Comparison of ENCODE assay signal across 11 mouse cellular contexts in genomic region chr2:4509739-4510138, GRCm38 (mm10).
DNase-seq lines count a peak whose midpoint lies in the region; ATAC-seq and TF ChIP-seq lines count a peak whose summit lies in the region.
"Had no signal": no experiment of that assay in that cellular context is flagged by ENCODE, and none has a peak within 500 bp of the region (broad histone marks: within the 10 kb centered on the region; RNA-seq: fewer than 3 reads in every experiment).

No protein-coding gene starts in this region.

- TF ChIP-seq EP300 in liver, embryonic 14.5 days (IDR thresholded peaks at IDR 0.05; ENCODE audit: low read depth) = no peak

- peaks cover 30% of the 10 kb centered on the region for H3K36me3 ChIP-seq in hindbrain, embryonic 14.5 days (replicated peaks; ENCODE audit: control insufficient read depth, insufficient read depth)
- peaks cover 51% of the 10 kb centered on the region for H3K36me3 ChIP-seq in hindbrain, embryonic 10.5 days
- peaks cover 18% of the 10 kb centered on the region; the same call in 1 of the 2 replicates for H3K36me3 ChIP-seq in embryonic facial prominence, embryonic 14.5 days (ENCODE audit: control insufficient read depth, insufficient read depth, low read length)
- H3K36me3 ChIP-seq in liver, embryonic 14.5 days (replicated peaks; ENCODE audit: control insufficient read depth, insufficient read depth, low read depth) = no peaks in the 10 kb centered on the region

- TF ChIP-seq CTCF in liver, embryonic 14.5 days (IDR thresholded peaks at IDR 0.05; ENCODE audit: low read depth) = no peak

- H3K4me1 ChIP-seq in hindbrain, embryonic 14.5 days (replicated peaks; ENCODE audit: control insufficient read depth, insufficient read depth, low read length) = peaks cover 27% of the 10 kb centered on the region
- H3K4me1 ChIP-seq in hindbrain, embryonic 10.5 days (replicated peaks) = peaks cover 4% of the 10 kb centered on the region; the same call in 1 of the 2 replicates
- H3K4me1 ChIP-seq in embryonic facial prominence, embryonic 14.5 days (ENCODE audit: control insufficient read depth, insufficient read depth, low read length) = no peaks in the 10 kb centered on the region
- H3K4me1 ChIP-seq in liver, embryonic 14.5 days (replicated peaks; ENCODE audit: control insufficient read depth in 2 of 2, insufficient read depth in 2 of 2, low read length in 1 of 2) = peaks cover 0 to 7% of the 10 kb centered on the region in 2 experiments; a peak in 2 of 4 replicates

- 53% methylated on average over 5 of the region's 5 CpGs for WGBS in hindbrain, embryonic 14.5 days
- WGBS in hindbrain, embryonic 10.5 days = 69% methylated on average over 5 of the region's 5 CpGs
- 59% methylated on average over 5 of the region's 5 CpGs for WGBS in embryonic facial prominence, embryonic 14.5 days
- WGBS in liver, embryonic 14.5 days (ENCODE audit: insufficient replicate concordance) = 49% methylated on average over 5 of the region's 5 CpGs

- H3K27me3 ChIP-seq in hindbrain, embryonic 14.5 days (ENCODE audit: control insufficient read depth, insufficient read depth, low read length) = no peaks in the 10 kb centered on the region
- no peaks in the 10 kb centered on the region for H3K27me3 ChIP-seq in hindbrain, embryonic 10.5 days (ENCODE audit: insufficient read depth, poor library complexity, severe bottlenecking)
- no peaks in the 10 kb centered on the region for H3K27me3 ChIP-seq in embryonic facial prominence, embryonic 14.5 days (replicated peaks; ENCODE audit: control insufficient read depth, insufficient read depth, low read length)
- H3K27me3 ChIP-seq in liver, embryonic 14.5 days (ENCODE audit: control insufficient read depth, insufficient read depth, low read length) = no peaks in the 10 kb centered on the region

- no peak overlapping the region for H3K4me2 ChIP-seq in hindbrain, embryonic 14.5 days (replicated peaks)
- H3K4me2 ChIP-seq in embryonic facial prominence, embryonic 14.5 days (ENCODE audit: low read depth, low read length) = no peak overlapping the region
- peak overlapping the region; percentile 33 for H3K4me2 ChIP-seq in liver, embryonic 14.5 days (ENCODE audit: low read depth)

- H3K9me3 ChIP-seq in hindbrain, embryonic 14.5 days (ENCODE audit: control insufficient read depth, low read length) = no peaks in the 10 kb centered on the region
- H3K9me3 ChIP-seq in hindbrain, embryonic 10.5 days = no peaks in the 10 kb centered on the region
- H3K9me3 ChIP-seq in embryonic facial prominence, embryonic 14.5 days (ENCODE audit: control insufficient read depth, low read length) = no peaks in the 10 kb centered on the region
- no peaks in the 10 kb centered on the region for H3K9me3 ChIP-seq in liver, embryonic 14.5 days (ENCODE audit: control insufficient read depth, low read length)

- ATAC-seq in hindbrain, embryonic 14.5 days (ENCODE audit: low FRiP score) = peak; percentile 22; the same call in 1 of the 2 replicates
- no peak; the same call in 1 of the 2 replicates for ATAC-seq in embryonic facial prominence, embryonic 14.5 days (ENCODE audit: low read depth)
- ATAC-seq in liver, embryonic 14.5 days (ENCODE audit: insufficient read depth) = no peak

- peak overlapping the region; percentile 47; the same call in 1 of the 2 replicates for H3K27ac ChIP-seq in hindbrain, embryonic 14.5 days
- no peak overlapping the region for H3K27ac ChIP-seq in hindbrain, embryonic 10.5 days
- 0 out of 2 replicates have a peak overlapping the region, but pooled peaks have one; percentile 22 for H3K27ac ChIP-seq in embryonic facial prominence, embryonic 14.5 days (replicated peaks; ENCODE audit: low read depth, low read length)
- H3K27ac ChIP-seq in liver, embryonic 14.5 days = no peak overlapping the region; the same call in 1 of the 2 replicates

- no peak overlapping the region for H3K9ac ChIP-seq in hindbrain, embryonic 14.5 days
- no peak overlapping the region for H3K9ac ChIP-seq in embryonic facial prominence, embryonic 14.5 days (ENCODE audit: low read depth, low read length)
- no peak overlapping the region for H3K9ac ChIP-seq in liver, embryonic 14.5 days (replicated peaks)

- no peak overlapping the region for H3K4me3 ChIP-seq in hindbrain, embryonic 14.5 days (replicated peaks; ENCODE audit: low read length)
- H3K4me3 ChIP-seq in hindbrain, embryonic 10.5 days = no peak overlapping the region
- H3K4me3 ChIP-seq in embryonic facial prominence, embryonic 14.5 days (ENCODE audit: low read depth, low read length) = no peak overlapping the region
- no peak overlapping the region for H3K4me3 ChIP-seq in liver, embryonic 14.5 days (ENCODE audit: insufficient read depth in 1 of 2, low read depth in 2 of 2, low read length in 2 of 2)
- H3K4me3 ChIP-seq: myocyte had no signal

- DNase-seq in hindbrain, embryonic 14.5 days (ENCODE audit: low spot score) = no peak
- no peak for DNase-seq in hindbrain, embryonic 10.5 days (ENCODE audit: low spot score)
- no peak for DNase-seq in embryonic facial prominence, embryonic 14.5 days (ENCODE audit: low spot score)
- peak; percentile 31 for DNase-seq in kidney, adult 11 months
- DNase-seq in liver, embryonic 14.5 days (ENCODE audit: low read depth in 3 of 3, low spot score in 3 of 3) = no peak
- no peak for DNase-seq in MN1 (ENCODE audit: low spot score)
- no peak for DNase-seq in layer of hippocampus, adult 11-12 months (ENCODE audit: low spot score)
- no peak for DNase-seq in spleen, postnatal 14 days (ENCODE audit: low spot score in 2 of 2)
- DNase-seq: adrenal gland, adult 8-10 months; spleen, adult 18-20 months had no signal

Comparison
In these comparisons a context has a peak if more than half of its experiments do, and no peak if none do; other contexts are left out.
1. H3K27ac ChIP-seq: peak in hindbrain, embryonic 14.5 days (single experiment) and embryonic facial prominence, embryonic 14.5 days (single experiment); none in hindbrain, embryonic 10.5 days (single experiment) and liver, embryonic 14.5 days (single experiment).